Mouse (Mus musculus) v-Abl transformed pro-B cells (cell line): ENCODE data around the gene Nagpa.
"Not testable (repeated sequence)": the region's sequence is repeated elsewhere in the genome, so short reads cannot be mapped to it uniquely, and the experiment has no call there.

Source experiments
- in situ Hi-C, 2 experiments: fragments of 400-800 bp; cut with MboI; formaldehyde crosslinking; loops; one replicate each; pipeline ENCODE4 v1.15.1; 2025; ENCODE audit not compliant: unreplicated experiment in 2 of 2

Nagpa gene

GRCm38 (mm10) chr16:5203668-5204433, at the start of gene Nagpa:
TSS of gene Nagpa (minus strand) at chr16:5204012.
- in situ Hi-C loops = loop anchor here (5.0 to 10.0 kb wide), 2 partner anchors 38 to 1271 kb away; no protein-coding TSS in a partner anchor

GRCm38 (mm10) chr16:5252260-5252659, 48.4 kb upstream of the Nagpa start:
- in situ Hi-C loops = loop anchor here in 1 of 2 experiments (25.0 kb wide), 1 partner anchor 1515 kb away; the partner anchor contains the start of gene Zfp263

GRCm38 (mm10) chr16:5250891-5251290, 47.1 kb upstream of the Nagpa start:
- in situ Hi-C loops = loop anchor here in 1 of 2 experiments (25.0 kb wide), 1 partner anchor 1514 kb away; the partner anchor contains the start of gene Zfp263

- in situ Hi-C loops = loop anchor here (5.0 kb wide), 2 partner anchors 37 to 42 kb away; partner anchors contain the start of gene Nagpa (in 1 of the 2)
Observed at GRCm38 (mm10) chr16:5244411-5244810, 40.6 kb upstream of the Nagpa start.

GRCm38 (mm10) chr16:5242882-5243281, 39.1 kb upstream of the Nagpa start:
- in situ Hi-C loops = loop anchor here (5.0 kb wide), 2 partner anchors 36 to 41 kb away; partner anchors contain the start of gene Nagpa (in 1 of the 2)

- in situ Hi-C loops = loop anchor here (5.0 kb wide), 2 partner anchors 35 to 40 kb away; partner anchors contain the start of gene Nagpa (in 1 of the 2)
Observed at GRCm38 (mm10) chr16:5242355-5242754, 38.5 kb upstream of the Nagpa start.

GRCm38 (mm10) chr16:5233418-5234313, 29.9 kb upstream of the Nagpa start, which contains the start of gene Alg1:
TSS of gene Alg1 (plus strand) at chr16:5233621.
- in situ Hi-C loops = no loop called here

- in situ Hi-C loops = no loop called here
Observed at GRCm38 (mm10) chr16:5232982-5233381, 29.2 kb upstream of the Nagpa start.

GRCm38 (mm10) chr16:5228103-5228502, 24.3 kb upstream of the Nagpa start:
- in situ Hi-C loops = not testable (repeated sequence)

GRCm38 (mm10) chr16:5227501-5227900, 23.7 kb upstream of the Nagpa start:
- in situ Hi-C loops = not testable (repeated sequence)

GRCm38 (mm10) chr16:5226534-5226933, 22.7 kb upstream of the Nagpa start:
- in situ Hi-C loops = not testable (repeated sequence)

- in situ Hi-C loops = no loop called here
Observed at GRCm38 (mm10) chr16:5222140-5222539, 18.3 kb upstream of the Nagpa start, which contains the start of gene AU021092. TSS of gene AU021092 (minus strand) at chr16:5222299.

- in situ Hi-C loops = no loop called here
Observed at GRCm38 (mm10) chr16:5221403-5221802, 17.6 kb upstream of the Nagpa start.

GRCm38 (mm10) chr16:5217341-5218133, 13.7 kb upstream of the Nagpa start:
- in situ Hi-C loops = no loop called here

- in situ Hi-C loops = no loop called here
Observed at GRCm38 (mm10) chr16:5216686-5217085, 12.9 kb upstream of the Nagpa start.

GRCm38 (mm10) chr16:5214126-5214525, 10.3 kb upstream of the Nagpa start:
- in situ Hi-C loops = no loop called here

- in situ Hi-C loops = no loop called here
Observed at GRCm38 (mm10) chr16:5212150-5212549, 8.3 kb upstream of the Nagpa start.

GRCm38 (mm10) chr16:5210365-5210764, 6.6 kb upstream of the Nagpa start:
- in situ Hi-C loops = no loop called here

GRCm38 (mm10) chr16:5206051-5206450, 2.2 kb upstream of the Nagpa start:
- in situ Hi-C loops = loop anchor here in 1 of 2 experiments (5.0 to 10.0 kb wide), 2 partner anchors 36 to 1269 kb away; no protein-coding TSS in a partner anchor
